Mouse (Mus musculus): ENCODE measurements around the gene Baz2a.
"Not testable (repeated sequence)": the region's sequence is repeated elsewhere in the genome, so short reads cannot be mapped to it uniquely, and the experiment has no call there.

The Baz2a gene

GRCm38 (mm10) chr10:128125951-128126350 is 34.6 kb downstream of the Baz2a start:
- no peak for DNase-seq

DNA sequence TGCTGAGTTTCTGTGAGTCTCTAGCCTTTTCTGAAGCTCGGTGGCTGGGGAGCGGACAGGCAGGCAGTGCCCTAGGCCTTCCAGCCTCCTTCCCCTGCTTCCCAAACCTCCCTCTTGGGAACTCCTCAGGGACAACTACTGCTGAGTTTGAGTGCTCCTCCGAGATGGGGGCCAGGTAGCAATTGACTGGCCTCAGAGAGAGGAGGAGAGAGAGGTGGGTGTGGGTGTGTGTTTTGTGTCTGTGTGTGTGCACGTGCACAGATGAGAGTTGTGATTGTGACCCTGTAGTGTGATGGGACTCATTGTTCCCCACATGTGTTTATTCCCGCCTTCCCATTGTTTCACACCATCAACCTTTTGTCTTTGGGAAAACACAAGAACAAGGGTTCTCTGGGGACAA is 36.1 kb downstream of the Baz2a start:
- no peak for DNase-seq

- no peak for DNase-seq
Measured at GRCm38 (mm10) chr10:128128143-128128542, 36.8 kb downstream of the Baz2a start.

DNA sequence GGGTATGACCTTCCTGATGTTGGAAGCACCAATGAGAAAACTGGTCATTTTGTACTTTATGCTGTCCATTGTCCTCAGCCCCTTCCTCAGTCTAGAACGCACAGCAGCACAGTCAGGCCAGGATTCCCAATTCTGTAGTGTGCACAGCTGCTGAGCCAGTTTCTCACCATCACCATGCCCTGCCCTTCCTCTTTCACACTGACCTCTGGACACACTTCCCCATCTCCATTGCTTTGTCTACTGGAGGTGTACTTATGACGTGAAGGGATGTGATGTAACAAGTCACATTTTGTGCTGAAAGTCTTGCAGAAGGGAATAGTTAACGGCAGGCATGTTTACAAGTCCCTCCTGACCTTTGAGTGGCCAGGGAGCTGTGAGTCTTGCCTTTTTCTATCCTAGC is 39.9 kb downstream of the Baz2a start:
- DNase-seq: no peak

DNA sequence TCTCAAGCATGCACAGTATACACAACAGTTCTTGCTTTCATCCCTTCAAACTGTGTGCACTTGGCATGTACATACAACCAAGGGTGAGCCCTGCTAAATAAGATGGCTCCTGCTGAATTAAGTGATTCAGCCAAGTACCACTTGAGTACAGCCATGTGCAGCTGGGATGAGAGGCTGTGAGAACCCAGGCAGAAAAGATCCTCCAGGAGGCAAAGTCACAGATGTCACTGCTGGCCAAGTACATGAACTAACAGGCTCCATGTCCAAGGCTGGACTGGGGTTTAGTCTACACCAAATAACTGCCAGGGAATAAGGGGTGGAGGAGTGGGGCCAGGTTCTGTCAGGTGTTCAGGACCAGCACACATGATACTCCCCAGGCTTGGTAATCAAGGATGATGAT is 40.4 kb downstream of the Baz2a start:
- DNase-seq: no peak

DNA sequence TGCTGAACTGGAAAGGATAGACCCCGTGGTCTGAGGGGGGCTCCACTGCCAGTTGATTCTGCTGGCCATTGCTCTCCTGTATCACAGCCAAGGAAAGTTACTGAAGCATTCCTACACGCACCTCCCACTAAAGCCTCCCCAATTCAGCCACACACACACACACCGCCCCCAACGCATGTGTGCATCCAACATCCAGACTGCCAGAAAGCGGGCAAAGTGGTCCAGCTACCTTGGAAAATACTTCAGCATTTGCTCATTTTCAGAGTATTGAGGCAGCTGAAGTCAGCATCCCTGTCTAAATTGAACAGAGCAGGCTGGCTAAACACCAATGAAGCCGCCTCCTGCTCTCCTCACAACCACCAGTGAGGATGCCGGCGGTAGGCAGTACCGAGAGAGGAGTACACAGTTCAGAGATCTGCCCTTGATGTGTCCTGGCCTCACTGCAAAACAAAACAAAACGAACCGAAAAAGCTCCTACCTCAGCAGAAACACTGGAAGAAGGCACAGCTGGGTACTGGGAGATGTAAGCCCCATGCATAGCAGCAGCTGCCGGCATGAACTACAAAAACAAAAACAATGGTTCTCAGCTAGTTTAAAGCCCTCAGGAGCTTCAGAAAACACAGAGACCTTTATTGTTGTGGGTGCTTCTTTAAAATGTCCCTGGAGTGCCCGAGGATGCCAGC is 42.4 kb downstream of the Baz2a start:
- no peak for DNase-seq

- DNase-seq: no peak
Measured at GRCm38 (mm10) chr10:128135374-128135773, 44.0 kb downstream of the Baz2a start.

GRCm38 (mm10) chr10:128140236-128140952 is 49.0 kb downstream of the Baz2a start:
- DNase-seq: peak; percentile 44

DNA sequence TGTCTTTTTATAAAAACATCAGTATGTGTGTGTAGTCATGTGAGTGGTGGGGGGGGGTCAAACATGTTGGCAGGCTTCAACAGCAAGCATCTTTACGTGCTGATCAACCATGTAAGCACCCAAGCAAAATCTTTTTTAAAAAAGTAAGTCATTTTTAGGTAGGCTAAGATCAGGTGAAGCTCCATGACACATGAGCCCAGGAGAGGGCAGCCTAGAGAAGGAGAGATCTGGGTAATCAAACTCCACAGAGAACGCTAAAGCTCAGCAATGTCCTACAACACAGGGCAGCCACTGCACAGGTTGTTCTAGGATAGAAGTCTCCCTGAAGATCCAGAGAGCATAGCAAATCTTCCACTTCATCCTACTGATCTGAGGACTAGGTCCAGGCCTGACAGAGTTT is 50.8 kb downstream of the Baz2a start:
- no peak for DNase-seq

GRCm38 (mm10) chr10:128143659-128144058 is 52.3 kb downstream of the Baz2a start:
- DNase-seq: no peak

- DNase-seq: no peak
Measured at GRCm38 (mm10) chr10:128144961-128145360, 53.6 kb downstream of the Baz2a start.

DNA sequence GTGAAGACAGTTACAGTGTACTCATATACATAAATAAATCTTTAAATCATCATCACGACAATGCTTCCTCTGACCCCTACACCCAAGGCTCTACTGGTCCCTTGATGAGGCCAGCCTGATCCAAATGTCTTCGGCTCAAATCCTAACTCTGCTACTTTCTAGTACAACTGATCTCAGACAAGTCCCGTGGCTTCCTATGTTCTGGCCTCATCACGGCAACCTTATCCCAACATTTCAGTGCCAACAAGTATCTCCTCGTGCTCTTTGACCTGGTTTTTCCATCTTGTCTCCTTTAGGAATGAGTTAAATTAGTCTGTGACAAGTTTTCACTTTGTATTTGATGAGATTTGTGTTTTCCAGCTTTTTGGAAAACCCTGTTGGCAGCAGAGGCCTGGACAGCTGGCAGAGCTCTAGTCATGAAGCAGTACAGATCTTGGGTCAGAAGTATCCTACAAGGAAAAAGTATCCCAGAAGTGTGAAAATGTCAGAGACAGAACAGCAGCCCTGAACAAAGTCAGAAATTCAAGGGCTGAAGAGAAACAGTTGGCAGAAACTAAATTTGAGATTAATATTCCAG is 57.5 kb downstream of the Baz2a start:
- no peak for DNase-seq

GRCm38 (mm10) chr10:128149592-128149991 is 58.2 kb downstream of the Baz2a start:
- DNase-seq: no peak

DNA sequence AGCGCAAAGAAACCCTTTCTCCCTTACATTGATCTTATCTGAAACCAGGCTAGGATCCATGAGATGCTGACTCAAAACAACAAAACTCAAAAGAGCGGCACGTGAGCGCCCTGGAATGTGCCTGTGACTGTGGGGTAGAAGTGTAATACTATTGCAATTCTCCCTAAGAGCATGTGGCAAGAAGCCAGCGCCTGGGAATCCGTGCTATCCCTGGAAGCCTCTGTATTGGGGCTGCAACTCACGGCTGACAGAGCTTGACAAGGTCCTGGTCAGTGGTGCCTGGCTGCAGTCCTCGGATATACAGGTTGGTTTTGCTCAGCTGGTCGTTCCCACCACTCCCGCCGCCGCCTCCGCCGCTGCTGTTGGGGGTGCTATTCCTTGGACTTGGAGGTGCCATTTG is 59.6 kb downstream of the Baz2a start:
- no peak for DNase-seq

- no peak for DNase-seq
Measured at GRCm38 (mm10) chr10:128153978-128154377, 62.6 kb downstream of the Baz2a start.

- DNase-seq: not testable (repeated sequence)
Measured at GRCm38 (mm10) chr10:128165726-128166125, 74.3 kb downstream of the Baz2a start.

GRCm38 (mm10) chr10:128167091-128167490 is 75.7 kb downstream of the Baz2a start:
- no peak for DNase-seq

GRCm38 (mm10) chr10:128171348-128171747 is 80.0 kb downstream of the Baz2a start:
- DNase-seq: not testable (repeated sequence)

DNA sequence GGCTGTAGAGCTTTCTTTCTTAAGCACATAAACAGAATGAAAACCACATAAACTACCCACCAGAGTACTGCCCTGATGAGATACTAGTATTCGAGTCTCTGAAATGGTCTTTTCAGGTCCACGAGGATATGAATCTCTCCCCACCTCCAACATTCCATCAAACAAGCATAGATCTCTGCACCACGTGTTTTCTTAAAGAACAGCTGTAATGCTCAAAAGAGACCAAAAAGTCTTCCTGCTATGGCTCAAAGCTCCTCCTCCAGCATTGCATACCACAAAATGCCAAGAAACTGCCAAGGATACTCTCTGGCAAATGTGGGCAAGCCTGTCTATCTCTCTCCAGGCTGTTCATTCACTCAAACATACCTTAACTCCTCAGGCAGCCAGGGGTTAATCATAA is 83.9 kb downstream of the Baz2a start:
- DNase-seq: no peak

- DNase-seq: peak; percentile 67
Measured at GRCm38 (mm10) chr10:128175996-128176755, 84.8 kb downstream of the Baz2a start.

- DNase-seq: no peak
Measured at GRCm38 (mm10) chr10:128177316-128177715, 85.9 kb downstream of the Baz2a start.

Data from cerebellum, adult 9-11 months (tissue).